Mouse (Mus musculus): ENCODE measurements around the gene Man1b1. TPM values are rescaled to one million over a fixed set of nuclear protein-coding genes. Genes with fewer than 3 reads are reported as not detected.
A peak's percentile ranks its signal among the peaks of the same experiment; 100 is the strongest.

The Man1b1 gene
- 66.3 and 73.3 TPM in 2 replicates for polyA plus RNA-seq (2014; fragmentation: Nextera tagmentation; extraction: Ambion mirVana)

- H3K9ac ChIP-seq (ENCODE audit: low read length) = peak within 1 kb of the TSS; percentile 96
- peak within 1 kb of the TSS; percentile 91 for H3K27ac ChIP-seq (ENCODE audit: low read depth)
- H3K4me1 ChIP-seq (replicated peaks; ENCODE audit: control insufficient read depth, insufficient read depth, low read length) = peaks cover 14% of the 10 kb centered on the region; the same call in 1 of the 2 replicates
- H3K36me3 ChIP-seq (ENCODE audit: control insufficient read depth, insufficient read depth, low read length) = peaks cover 36% of the 10 kb centered on the region
- DNase-seq (ENCODE audit: low spot score) (peak; percentile 97), ATAC-seq (replicated peaks; ENCODE audit: low FRiP score, low TSS enrichment, low read depth) (peak; percentile 97)
- H3K9me3 ChIP-seq (ENCODE audit: control insufficient read depth, low read length) = no peaks in the 10 kb centered on the region
- peak within 1 kb of the TSS; percentile 96 for H3K4me3 ChIP-seq (ENCODE audit: low read depth, low read length)
- no peaks in the 10 kb centered on the region for H3K27me3 ChIP-seq (replicated peaks; ENCODE audit: control insufficient read depth, insufficient read depth, low read length)
- WGBS = under 1% methylated on average over 78 of the region's 78 CpGs
- peak within 1 kb of the TSS; percentile 98 for H3K4me2 ChIP-seq (ENCODE audit: low read length)
These were observed at the start of gene Man1b1 for GRCm38 (mm10) chr2:25332286-25333160. Gene Man1b1, plus strand, starts transcription at chr2:25332338.

GRCm38 (mm10) chr2:25285551-25285950, 46.6 kb upstream of the Man1b1 start:
- no peak for DNase-seq (ENCODE audit: low spot score)
- Histone ChIP-seq H3K4me1 (replicated peaks; ENCODE audit: control insufficient read depth, insufficient read depth, low read length) (no peaks in the 10 kb centered on the region), H3K4me3 (ENCODE audit: low read depth, low read length) (no peak overlapping the region), H3K4me2 (ENCODE audit: low read length) (no peak overlapping the region), H3K9me3 (ENCODE audit: control insufficient read depth, low read length) (no peaks in the 10 kb centered on the region), H3K27ac (ENCODE audit: low read depth) (no peak overlapping the region), H3K9ac (ENCODE audit: low read length) (no peak overlapping the region), H3K27me3 (replicated peaks; ENCODE audit: control insufficient read depth, insufficient read depth, low read length) (peaks cover 28% of the 10 kb centered on the region), H3K36me3 (ENCODE audit: control insufficient read depth, insufficient read depth, low read length) (peaks cover 52% of the 10 kb centered on the region)
- ATAC-seq (replicated peaks; ENCODE audit: low FRiP score, low TSS enrichment, low read depth) = no peak
- WGBS = 87% methylated on average over 2 of the region's 2 CpGs

GRCm38 (mm10) chr2:25286314-25286713, 45.8 kb upstream of the Man1b1 start:
- Histone ChIP-seq H3K36me3 (ENCODE audit: control insufficient read depth, insufficient read depth, low read length) (peaks cover 45% of the 10 kb centered on the region), H3K9me3 (ENCODE audit: control insufficient read depth, low read length) (no peaks in the 10 kb centered on the region), H3K9ac (ENCODE audit: low read length) (no peak overlapping the region), H3K27ac (ENCODE audit: low read depth) (peak overlapping the region; percentile 2; the same call in 1 of the 2 replicates), H3K27me3 (replicated peaks; ENCODE audit: control insufficient read depth, insufficient read depth, low read length) (peaks cover 36% of the 10 kb centered on the region), H3K4me3 (ENCODE audit: low read depth, low read length) (no peak overlapping the region), H3K4me2 (ENCODE audit: low read length) (no peak overlapping the region), H3K4me1 (replicated peaks; ENCODE audit: control insufficient read depth, insufficient read depth, low read length) (no peaks in the 10 kb centered on the region)
- 79% methylated on average over 1 of the region's 1 CpGs for WGBS
- ATAC-seq (replicated peaks; ENCODE audit: low FRiP score, low TSS enrichment, low read depth) = no peak
- DNase-seq (ENCODE audit: low spot score) = no peak

GRCm38 (mm10) chr2:25286837-25287636, 45.1 kb upstream of the Man1b1 start:
- H3K27me3 ChIP-seq (replicated peaks; ENCODE audit: control insufficient read depth, insufficient read depth, low read length) = peaks cover 43% of the 10 kb centered on the region
- H3K36me3 ChIP-seq (ENCODE audit: control insufficient read depth, insufficient read depth, low read length) = peaks cover 41% of the 10 kb centered on the region
- H3K4me1 ChIP-seq (replicated peaks; ENCODE audit: control insufficient read depth, insufficient read depth, low read length) = peaks cover 2% of the 10 kb centered on the region; the same call in 1 of the 2 replicates
- H3K9ac ChIP-seq (ENCODE audit: low read length) = no peak overlapping the region
- peak overlapping the region; percentile 2; the same call in 1 of the 2 replicates for H3K27ac ChIP-seq (ENCODE audit: low read depth)
- no peak overlapping the region for H3K4me3 ChIP-seq (ENCODE audit: low read depth, low read length)
- WGBS = 54% methylated on average over 7 of the region's 7 CpGs
- H3K9me3 ChIP-seq (ENCODE audit: control insufficient read depth, low read length) = no peaks in the 10 kb centered on the region
- DNase-seq (ENCODE audit: low spot score) = no peak
- ATAC-seq (replicated peaks; ENCODE audit: low FRiP score, low TSS enrichment, low read depth) = 0 out of 2 replicates have a peak, but pooled peaks have one; percentile 37
- H3K4me2 ChIP-seq (ENCODE audit: low read length) = no peak overlapping the region

- ATAC-seq (replicated peaks; ENCODE audit: low FRiP score, low TSS enrichment, low read depth) = no peak
- 79% methylated on average over 6 of the region's 6 CpGs for WGBS
- H3K9me3 ChIP-seq (ENCODE audit: control insufficient read depth, low read length) = no peaks in the 10 kb centered on the region
- no peak within 1 kb of the TSS for H3K4me3 ChIP-seq (ENCODE audit: low read depth, low read length)
- H3K36me3 ChIP-seq (ENCODE audit: control insufficient read depth, insufficient read depth, low read length) = peaks cover 31% of the 10 kb centered on the region
- no peak for DNase-seq (ENCODE audit: low spot score)
- H3K4me1 ChIP-seq (replicated peaks; ENCODE audit: control insufficient read depth, insufficient read depth, low read length) = peaks cover 9% of the 10 kb centered on the region; the same call in 1 of the 2 replicates
- no peak within 1 kb of the TSS for H3K27ac ChIP-seq (ENCODE audit: low read depth)
- no peak within 1 kb of the TSS for H3K4me2 ChIP-seq (ENCODE audit: low read length)
- no peak within 1 kb of the TSS for H3K9ac ChIP-seq (ENCODE audit: low read length)
- peaks cover 51% of the 10 kb centered on the region for H3K27me3 ChIP-seq (replicated peaks; ENCODE audit: control insufficient read depth, insufficient read depth, low read length)
These were observed 44.0 kb upstream of the Man1b1 start, which contains the start of gene Tmem210 for GRCm38 (mm10) chr2:25287927-25288649. Gene Tmem210, plus strand, starts transcription at chr2:25288145.

GRCm38 (mm10) chr2:25288734-25289345, 43.3 kb upstream of the Man1b1 start:
- DNase-seq (ENCODE audit: low spot score) = no peak

GRCm38 (mm10) chr2:25289651-25290050, 42.5 kb upstream of the Man1b1 start, which contains the start of gene Lrrc26:
Gene Lrrc26, plus strand, starts transcription at chr2:25289915.
- WGBS = 12% methylated on average over 11 of the region's 11 CpGs
- Histone ChIP-seq H3K4me2 (ENCODE audit: low read length) (peak within 1 kb of the TSS; percentile 15; the same call in 1 of the 2 replicates), H3K4me3 (ENCODE audit: low read depth, low read length) (no peak within 1 kb of the TSS), H3K27ac (ENCODE audit: low read depth) (no peak within 1 kb of the TSS), H3K4me1 (replicated peaks; ENCODE audit: control insufficient read depth, insufficient read depth, low read length) (peaks cover 9% of the 10 kb centered on the region; the same call in 1 of the 2 replicates), H3K27me3 (replicated peaks; ENCODE audit: control insufficient read depth, insufficient read depth, low read length) (peaks cover 59% of the 10 kb centered on the region), H3K36me3 (ENCODE audit: control insufficient read depth, insufficient read depth, low read length) (peaks cover 15% of the 10 kb centered on the region), H3K9ac (ENCODE audit: low read length) (no peak within 1 kb of the TSS), H3K9me3 (ENCODE audit: control insufficient read depth, low read length) (no peaks in the 10 kb centered on the region)
- DNase-seq (ENCODE audit: low spot score) (no peak), ATAC-seq (replicated peaks; ENCODE audit: low FRiP score, low TSS enrichment, low read depth) (no peak)

More at GRCm38 (mm10) chr2:25288734-25289345, 43.3 kb upstream of the Man1b1 start:
- Histone ChIP-seq H3K4me3 (ENCODE audit: low read depth, low read length) (no peak overlapping the region), H3K9me3 (ENCODE audit: control insufficient read depth, low read length) (no peaks in the 10 kb centered on the region), H3K4me1 (replicated peaks; ENCODE audit: control insufficient read depth, insufficient read depth, low read length) (peaks cover 9% of the 10 kb centered on the region; the same call in 1 of the 2 replicates), H3K9ac (ENCODE audit: low read length) (no peak overlapping the region), H3K4me2 (ENCODE audit: low read length) (no peak overlapping the region), H3K27ac (ENCODE audit: low read depth) (no peak overlapping the region), H3K27me3 (replicated peaks; ENCODE audit: control insufficient read depth, insufficient read depth, low read length) (peaks cover 55% of the 10 kb centered on the region), H3K36me3 (ENCODE audit: control insufficient read depth, insufficient read depth, low read length) (peaks cover 23% of the 10 kb centered on the region)
- WGBS = 77% methylated on average over 7 of the region's 7 CpGs
- no peak for ATAC-seq (replicated peaks; ENCODE audit: low FRiP score, low TSS enrichment, low read depth)
